Mouse (Mus musculus) olfactory bulb, adult 2 months (tissue): ENCODE measurements around the gene L1td1. TPM values are rescaled to one million over a fixed set of nuclear protein-coding genes. Genes with fewer than 3 reads are reported as not detected.

Source experiments
- H3K27ac ChIP-seq: fragments of 200-500 bp; 2 replicates; pipeline ENCODE4 v1.5.1; 2012; ENCODE audit warnings: low read depth, low read length; ENCODE audit not compliant: insufficient read depth
- H3K4me1 ChIP-seq: fragments of 200-500 bp; 2 replicates; pipeline ENCODE4 v1.6.1; 2012; ENCODE audit warnings: low read length; ENCODE audit not compliant: control insufficient read depth, insufficient read depth
- H3K4me3 ChIP-seq: fragments of 200-500 bp; 2 replicates; pipeline ENCODE4 v1.5.1; 2012; ENCODE audit warnings: mild to moderate bottlenecking, low read depth, low read length, moderate library complexity; ENCODE audit not compliant: insufficient read depth
- CTCF ChIP-seq: fragments of 200-500 bp; IDR thresholded peaks from 2 replicates; pipeline ENCODE4 v1.5.1; 2012; ENCODE audit warnings: low read depth, mild to moderate bottlenecking, low read length, moderate library complexity; ENCODE audit not compliant: insufficient read depth
- POLR2A ChIP-seq: fragments of 200-500 bp; IDR thresholded peaks from 2 replicates; pipeline ENCODE4 v1.6.1; 2012; ENCODE audit warnings: mild to moderate bottlenecking, low read depth, low read length, moderate library complexity; ENCODE audit not compliant: insufficient read depth
- WGBS: fragments of 180-500 bp; shearing (Covaris S2); methylation state at CpG from one replicate; pipeline ENCODE4 v1.1.7; 2018; 5-methylcytosine and 5-hydroxymethylcytosine counted together
- polyA plus RNA-seq: library from polyadenylated mRNA; stranded (reverse); fragments of >200 nt; gene quantifications from 2 replicates; pipeline ENCODE4 v1.2.4, GENCODE M21; 2012; ENCODE audit warnings: low replicate concordance; ENCODE audit not compliant: missing spikeins, insufficient read depth, insufficient read length

L1td1 gene
- polyA plus RNA-seq, 1 experiment, result not detected

DNA sequence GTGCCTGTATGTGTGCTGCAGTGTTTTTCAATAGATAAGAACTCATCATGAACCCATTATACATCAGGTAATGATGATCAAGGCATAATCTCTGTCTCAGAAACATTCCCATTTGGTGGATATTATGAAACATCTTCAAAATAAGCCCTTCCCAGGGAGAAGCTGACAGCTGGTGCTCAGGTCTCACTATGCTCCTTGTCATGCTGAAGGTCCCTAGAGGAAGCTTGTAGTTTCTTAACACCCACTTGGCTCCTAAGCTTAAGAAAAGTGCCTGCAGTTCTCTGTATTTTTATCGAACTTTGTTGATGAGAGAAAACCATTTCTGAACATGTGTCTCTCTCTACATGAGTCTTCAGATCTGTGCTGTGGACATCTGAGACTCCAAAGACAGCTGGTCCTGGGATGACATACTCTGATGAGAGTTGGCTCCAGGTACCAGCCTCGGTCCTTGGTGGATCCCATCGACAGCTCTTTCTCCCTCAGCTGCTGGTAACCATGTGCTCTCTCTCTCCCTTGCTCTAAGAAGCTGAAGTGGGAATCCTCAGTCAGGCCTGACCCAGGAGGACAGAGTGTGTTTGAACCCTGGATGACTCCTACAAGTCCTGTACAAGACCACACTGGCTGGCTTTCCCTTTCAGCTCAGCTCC, 32.5 kb downstream of the L1td1 start:
- H3K4me1 ChIP-seq, result no peaks in the 10 kb centered on the region
- H3K27ac ChIP-seq, result no peak overlapping the region
- H3K4me3 ChIP-seq, result no peak overlapping the region
- WGBS, result 82% methylated on average over 3 of the region's 3 CpGs
- no peak for TF ChIP-seq POLR2A
- TF ChIP-seq CTCF, result no peak

DNA sequence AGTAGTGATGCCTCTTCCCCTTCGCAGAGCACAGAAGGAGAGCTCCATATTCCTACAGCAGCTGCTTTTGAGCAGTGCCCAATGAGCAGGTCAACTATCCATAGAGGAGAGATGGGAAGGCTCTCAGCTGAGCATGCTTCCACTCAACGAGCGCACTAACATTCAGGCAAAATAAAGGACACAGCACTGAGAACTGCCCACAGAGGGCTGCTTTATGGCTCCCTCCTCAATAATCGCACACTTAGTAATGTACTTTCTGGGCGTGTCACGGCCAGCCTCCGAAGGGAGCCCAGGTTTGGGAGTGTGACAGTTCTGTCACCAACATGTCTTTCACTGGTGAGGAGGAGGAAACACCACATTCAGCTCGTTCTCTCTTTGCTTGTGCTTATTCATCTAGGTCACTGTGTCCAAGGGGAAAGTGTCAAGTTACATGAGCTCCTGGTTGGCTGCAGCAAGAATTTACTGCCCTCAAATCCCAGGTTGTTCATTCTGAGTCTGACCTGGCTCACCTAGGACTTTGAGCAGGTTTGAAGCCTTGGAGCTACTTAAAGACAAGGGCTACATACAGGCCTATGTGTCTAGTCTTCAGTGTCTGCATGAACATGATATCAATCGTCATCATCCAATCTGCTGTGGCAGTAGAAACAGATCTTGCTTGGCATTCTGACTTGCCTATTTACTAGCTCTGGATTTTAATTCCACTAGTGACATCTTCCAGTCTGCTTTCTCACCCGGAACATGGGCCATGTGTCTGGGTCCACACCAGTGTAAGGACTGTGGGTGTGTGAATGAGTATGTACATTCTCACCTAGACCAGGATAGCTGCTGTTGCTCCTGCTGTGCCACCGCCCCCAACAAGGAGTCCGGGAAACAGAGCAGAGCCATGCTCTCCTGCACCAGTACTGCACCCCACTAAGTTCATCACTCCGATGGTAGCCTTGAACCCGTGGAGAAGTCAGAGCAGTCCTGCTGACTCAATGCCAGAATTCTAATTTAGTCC, 40.9 kb downstream of the L1td1 start:
- TF ChIP-seq POLR2A (no peak), CTCF (no peak)
- 86% methylated on average over 14 of the region's 14 CpGs for WGBS
- no peaks in the 10 kb centered on the region for H3K4me1 ChIP-seq
- H3K27ac ChIP-seq, result no peak overlapping the region
- no peak overlapping the region for H3K4me3 ChIP-seq

DNA sequence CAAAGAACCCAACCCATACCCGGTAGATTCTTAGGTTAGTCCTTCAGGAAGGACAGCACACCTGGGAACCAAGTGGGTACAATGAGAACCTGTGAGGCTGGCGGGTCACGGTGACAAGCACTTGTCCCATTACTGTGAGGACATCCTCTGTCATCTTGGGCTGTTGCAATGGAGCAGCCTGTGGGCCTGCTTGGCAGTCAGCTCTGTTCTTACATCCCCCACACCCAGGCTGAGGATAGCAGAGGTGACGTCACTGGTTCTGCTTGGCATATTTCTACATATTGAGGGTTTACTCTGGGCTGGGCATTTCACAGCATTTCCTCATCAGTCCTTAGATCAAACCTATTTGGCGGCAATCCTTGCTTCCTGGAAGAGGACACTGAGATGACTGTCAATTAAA, 47.3 kb downstream of the L1td1 start:
- TF ChIP-seq CTCF, result no peak
- no peak for TF ChIP-seq POLR2A
- no peak overlapping the region for H3K27ac ChIP-seq
- peaks cover 6% of the 10 kb centered on the region; the same call in 1 of the 2 replicates for H3K4me1 ChIP-seq
- WGBS, result 97% methylated on average over 5 of the region's 5 CpGs
- H3K4me3 ChIP-seq, result no peak overlapping the region

DNA sequence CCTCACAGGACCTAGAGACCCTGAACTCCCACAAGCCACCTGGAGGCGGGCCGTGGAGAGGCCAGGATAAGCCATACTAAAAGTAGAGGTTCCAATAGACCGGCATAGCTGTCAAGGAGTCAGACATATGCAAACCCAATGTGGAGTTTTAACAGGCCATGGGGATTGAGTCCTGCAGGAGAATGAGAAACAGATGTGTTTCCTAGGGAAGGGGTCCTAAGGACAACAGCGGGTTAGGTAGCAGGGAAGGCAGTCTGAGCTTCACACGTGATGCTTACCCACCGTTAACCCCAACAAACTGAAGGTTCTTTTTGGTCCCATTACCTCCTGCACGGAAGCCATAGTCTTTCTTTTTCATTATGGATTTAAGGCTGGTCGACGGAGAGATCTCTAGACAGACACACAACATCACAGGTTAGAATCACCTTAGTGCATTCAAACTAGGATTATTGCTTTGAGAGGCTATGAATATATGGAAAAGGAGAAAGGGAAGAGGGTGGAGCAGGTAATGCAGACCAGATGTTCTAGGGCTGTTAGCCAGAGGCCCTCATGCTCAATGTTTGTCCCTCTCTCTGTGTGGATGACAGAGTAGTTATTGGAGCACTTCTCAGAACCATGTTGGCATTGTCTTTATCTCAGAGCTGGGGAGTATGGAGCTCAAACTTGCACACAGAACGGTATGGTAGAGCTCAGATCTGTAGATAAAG, 50.3 kb downstream of the L1td1 start:
- Histone ChIP-seq H3K4me3 (no peak overlapping the region), H3K27ac (no peak overlapping the region), H3K4me1 (peaks cover 10% of the 10 kb centered on the region; the same call in 1 of the 2 replicates)
- TF ChIP-seq CTCF, result no peak
- TF ChIP-seq POLR2A, result no peak
- 95% methylated on average over 10 of the region's 10 CpGs for WGBS

DNA sequence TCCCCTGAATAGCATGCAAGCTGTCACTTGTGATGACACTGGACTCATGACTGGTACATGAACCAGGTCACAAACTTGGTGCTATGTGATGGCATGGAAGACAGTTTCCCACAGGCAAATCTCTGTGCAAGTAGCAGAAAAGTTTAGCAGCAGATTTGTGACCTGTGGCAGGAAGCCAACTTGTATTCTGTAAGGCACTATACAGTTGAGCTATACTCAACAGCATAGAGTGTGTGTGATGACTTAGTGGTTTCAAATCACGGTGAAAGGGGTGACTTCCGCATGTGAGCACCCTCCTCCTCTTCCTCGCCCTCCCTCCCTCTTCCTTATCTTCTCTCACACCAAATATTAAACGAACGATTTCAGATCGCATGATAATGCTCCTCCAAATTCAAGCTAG, 50.9 kb downstream of the L1td1 start:
- TF ChIP-seq POLR2A (no peak), CTCF (no peak)
- WGBS, result 90% methylated on average over 6 of the region's 6 CpGs
- H3K27ac ChIP-seq, result no peak overlapping the region
- no peak overlapping the region for H3K4me3 ChIP-seq
- peaks cover 10% of the 10 kb centered on the region; the same call in 1 of the 2 replicates for H3K4me1 ChIP-seq

GRCm38 (mm10) chr4:98778219-98778618, 51.7 kb downstream of the L1td1 start:
- TF ChIP-seq CTCF, result no peak
- TF ChIP-seq POLR2A, result no peak
- H3K27ac ChIP-seq, result no peak overlapping the region
- H3K4me1 ChIP-seq, result peaks cover 10% of the 10 kb centered on the region; the same call in 1 of the 2 replicates
- no peak overlapping the region for H3K4me3 ChIP-seq
- 24% methylated on average over 16 of the region's 16 CpGs for WGBS

GRCm38 (mm10) chr4:98785851-98786250, 59.3 kb downstream of the L1td1 start:
- Histone ChIP-seq H3K27ac (no peak overlapping the region), H3K4me1 (peaks cover 3% of the 10 kb centered on the region), H3K4me3 (no peak overlapping the region)
- TF ChIP-seq CTCF, result no peak
- no peak for TF ChIP-seq POLR2A
- 61% methylated on average over 8 of the region's 8 CpGs for WGBS

GRCm38 (mm10) chr4:98786281-98786680, 59.7 kb downstream of the L1td1 start:
- WGBS, result 53% methylated on average over 3 of the region's 3 CpGs
- H3K27ac ChIP-seq, result no peak overlapping the region
- no peak for TF ChIP-seq POLR2A
- TF ChIP-seq CTCF, result no peak
- no peak overlapping the region for H3K4me3 ChIP-seq
- H3K4me1 ChIP-seq, result peaks cover 3% of the 10 kb centered on the region

Other genes starting within 250 kb of the L1td1 start
- gene Kank4, start 90.8 kb downstream of the L1td1 start, polyA plus RNA-seq, result not detected in 2 replicates
- not detected in 2 replicates for gene I0C0044D17Rik, start 97.1 kb downstream of the L1td1 start, polyA plus RNA-seq
- gene Usp1, start 197.1 kb downstream of the L1td1 start, polyA plus RNA-seq, result 86.3 TPM in 1 of 2 replicates, not detected in the other